Mouse (Mus musculus) embryonic facial prominence, embryonic 13.5 days (tissue): ENCODE measurements around the gene Lmf1. TPM values are rescaled to one million over a fixed set of nuclear protein-coding genes. Genes with fewer than 3 reads are reported as not detected.
A peak's percentile ranks its signal among the peaks of the same experiment; 100 is the strongest.

ENCODE experiments used
- ATAC-seq: fragments of 200-750 bp; cut with Nextera tagmentation; 2 replicates; pipeline ENCODE4 v1.8.0; 2017; ENCODE audit warnings: low read depth; ENCODE audit not compliant: insufficient number of reproducible peaks, insufficient read depth, low FRiP score, low TSS enrichment
- H3K27ac ChIP-seq: fragments of 300-500 bp; sonication (generic); 2 replicates; pipeline ENCODE4 v1.5.1; 2015; ENCODE audit warnings: moderate library complexity, mild to moderate bottlenecking, inconsistent platforms
- H3K27me3 ChIP-seq: fragments of 300-500 bp; sonication (generic); 2 replicates; pipeline ENCODE4 v1.6.1; 2015; ENCODE audit warnings: mild to moderate bottlenecking, inconsistent platforms
- H3K36me3 ChIP-seq: fragments of 300-500 bp; sonication (generic); 2 replicates; pipeline ENCODE4 v1.6.1; 2015; ENCODE audit warnings: mild to moderate bottlenecking, inconsistent platforms
- H3K4me1 ChIP-seq: fragments of 300-500 bp; sonication (generic); 2 replicates; pipeline ENCODE4 v1.6.1; 2015; ENCODE audit warnings: inconsistent platforms
- H3K4me2 ChIP-seq: fragments of 300-500 bp; sonication (generic); 2 replicates; pipeline ENCODE4 v1.6.1; 2015; ENCODE audit warnings: moderate library complexity, mild to moderate bottlenecking, inconsistent platforms
- H3K4me3 ChIP-seq: fragments of 300-500 bp; sonication (generic); 2 replicates; pipeline ENCODE4 v1.5.1; 2015; ENCODE audit warnings: mild to moderate bottlenecking, inconsistent platforms
- H3K9ac ChIP-seq: fragments of 300-500 bp; sonication (generic); 2 replicates; pipeline ENCODE4 v1.6.1; 2015; ENCODE audit warnings: mild to moderate bottlenecking, inconsistent platforms
- H3K9me3 ChIP-seq: fragments of 300-500 bp; sonication (generic); 2 replicates; pipeline ENCODE4 v1.6.1; 2016; ENCODE audit warnings: inconsistent platforms
- WGBS: fragments of 180-500 bp; shearing (Covaris S2); methylation state at CpG from one replicate; pipeline ENCODE4 v1.1.7; 2015; ENCODE audit warnings: mixed read lengths; 5-methylcytosine and 5-hydroxymethylcytosine counted together
- polyA plus RNA-seq: library from polyadenylated mRNA; unstranded; fragments of >200 nt; fragmentation: Nextera tagmentation; extraction: Ambion mirVana; gene quantifications from 2 replicates; pipeline ENCODE4 v1.2.1, GENCODE M21; 2015

Lmf1 gene
- polyA plus RNA-seq, 1 experiment from 2014 or later = 33.8 TPM

DNA sequence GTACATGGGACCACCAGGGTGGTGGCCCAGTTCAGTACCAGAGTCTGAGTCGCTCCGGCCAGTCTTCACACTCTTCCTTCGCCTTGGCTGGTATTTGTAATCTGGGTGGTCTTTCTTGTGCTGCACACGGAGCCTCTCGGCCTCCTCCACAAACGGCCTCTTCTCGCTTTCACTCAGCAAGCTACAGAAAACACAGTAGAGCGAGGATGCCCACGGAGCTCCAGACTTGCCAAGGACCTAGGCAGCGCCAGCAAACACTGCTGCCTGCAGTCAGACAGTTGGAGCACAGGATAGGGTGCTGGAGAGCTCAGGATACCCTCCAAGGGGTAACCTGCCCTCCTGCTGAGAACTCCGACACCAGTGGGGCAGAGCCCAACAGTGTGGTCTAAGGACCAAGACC lies 10.0 kb upstream of the Lmf1 start:
- 62% methylated on average over 11 of the region's 11 CpGs for WGBS
- Histone ChIP-seq H3K27me3 (peaks cover 25% of the 10 kb centered on the region), H3K36me3 (0 out of 2 replicates have a peak, but pooled peaks cover 6% of the 10 kb centered on the region), H3K4me2 (peak overlapping the region; percentile 99), H3K9me3 (no peaks in the 10 kb centered on the region), H3K9ac (peak overlapping the region; percentile 73), H3K4me3 (peak overlapping the region; percentile 59), H3K4me1 (peaks cover 58% of the 10 kb centered on the region), H3K27ac (0 out of 2 replicates have a peak overlapping the region, but pooled peaks have one; percentile 7)
- ATAC-seq = no peak

DNA sequence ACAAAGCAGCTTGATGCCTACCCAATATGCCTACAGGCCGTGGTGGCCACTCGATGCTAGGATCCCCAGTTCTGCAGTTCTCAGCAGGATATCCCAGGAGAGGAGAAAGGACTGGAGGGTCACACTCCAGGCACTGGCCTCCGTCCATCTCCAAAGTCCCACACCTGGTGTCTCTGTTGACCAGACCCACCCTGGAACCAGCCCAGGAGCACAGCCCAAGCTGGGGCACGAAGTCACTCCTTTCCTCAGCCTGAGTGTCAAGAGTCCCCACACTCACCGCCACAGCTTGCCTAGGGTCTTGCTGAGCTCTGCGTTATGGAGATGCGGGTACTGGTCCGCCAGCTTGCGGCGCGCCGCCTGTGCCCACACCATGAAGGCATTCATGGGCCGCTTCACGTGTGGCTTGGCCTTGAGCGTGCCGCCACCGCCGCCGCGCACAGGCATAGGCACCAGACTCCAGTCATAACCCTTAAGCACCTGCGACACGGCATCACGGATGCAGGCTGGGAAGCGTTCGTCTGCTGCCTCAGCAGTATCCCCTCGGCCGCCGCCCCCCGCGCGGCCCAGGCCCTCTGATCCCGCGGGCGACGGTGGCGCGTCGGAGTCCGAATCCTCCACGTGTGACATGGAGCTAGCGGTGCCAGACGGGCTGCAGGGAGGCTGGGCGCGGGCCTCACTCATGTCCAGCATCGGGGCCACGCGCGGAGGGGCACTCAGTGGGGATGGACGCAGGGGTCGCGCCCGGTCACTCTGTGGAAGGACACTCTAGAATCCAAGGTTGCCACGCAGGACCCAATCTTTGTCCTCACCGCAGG lies 8.8 kb upstream of the Lmf1 start:
- Histone ChIP-seq H3K9me3 (no peaks in the 10 kb centered on the region), H3K9ac (peak overlapping the region; percentile 73), H3K4me1 (peaks cover 58% of the 10 kb centered on the region), H3K36me3 (0 out of 2 replicates have a peak, but pooled peaks cover 6% of the 10 kb centered on the region), H3K27ac (no peak overlapping the region), H3K27me3 (peaks cover 25% of the 10 kb centered on the region), H3K4me2 (peak overlapping the region; percentile 99), H3K4me3 (peak overlapping the region; percentile 59)
- under 1% methylated on average over 53 of the region's 54 CpGs for WGBS
- no peak for ATAC-seq

DNA sequence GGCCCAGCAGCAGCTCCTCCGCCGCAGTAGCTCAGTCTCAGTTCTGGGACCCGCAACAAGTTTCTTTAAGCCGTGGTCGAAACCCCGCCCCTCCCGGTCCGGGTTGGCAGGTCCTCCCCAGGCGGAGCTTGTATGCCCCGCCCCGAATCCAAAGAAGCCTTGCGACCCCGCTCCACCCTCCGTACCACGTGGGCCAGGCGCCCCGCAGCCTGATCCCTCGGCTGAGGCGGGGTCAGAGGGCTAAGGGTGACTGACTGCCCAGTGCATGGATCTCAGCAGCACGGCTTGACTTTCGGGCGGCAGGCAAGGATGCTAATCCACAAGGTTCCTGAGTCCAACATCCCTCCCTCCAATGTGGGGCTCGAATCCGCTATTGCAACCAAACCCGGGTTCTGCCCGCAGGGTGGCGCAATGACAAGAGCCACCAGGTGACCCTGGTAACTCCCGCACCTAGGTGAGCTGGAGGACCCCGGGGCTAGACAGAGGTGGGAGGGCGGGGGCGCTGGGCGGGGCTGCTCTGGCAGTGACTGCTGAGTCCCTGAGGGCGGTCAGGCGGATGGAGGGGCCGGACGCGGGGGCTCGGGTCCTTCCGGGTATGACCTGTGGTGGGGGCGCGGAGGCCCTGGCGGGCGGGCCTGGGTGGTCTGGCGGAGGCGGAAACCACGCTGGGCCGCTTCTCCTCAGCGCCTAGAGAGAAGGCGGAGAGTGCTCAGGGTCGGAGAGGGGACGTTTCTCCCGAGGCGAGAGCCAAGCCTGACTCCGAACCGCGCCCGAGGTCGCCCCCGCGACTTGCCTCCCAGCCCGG lies 8.0 kb upstream of the Lmf1 start, which contains the start of gene Sox8:
Sox8 (minus strand) TSS at position 39 of the 805 bp plus-strand sequence.
- 0 out of 2 replicates have a peak within 1 kb of the TSS, but pooled peaks have one; percentile 16 for H3K27ac ChIP-seq
- peaks cover 53% of the 10 kb centered on the region for H3K4me1 ChIP-seq
- peak within 1 kb of the TSS; percentile 59 for H3K4me3 ChIP-seq
- peak within 1 kb of the TSS; percentile 73 for H3K9ac ChIP-seq
- WGBS = under 1% methylated on average over 61 of the region's 61 CpGs
- no peaks in the 10 kb centered on the region for H3K9me3 ChIP-seq
- H3K27me3 ChIP-seq = peaks cover 25% of the 10 kb centered on the region
- H3K36me3 ChIP-seq = 0 out of 2 replicates have a peak, but pooled peaks cover 6% of the 10 kb centered on the region
- peak within 1 kb of the TSS; percentile 99 for H3K4me2 ChIP-seq
- peak; percentile 73; the same call in 1 of the 2 replicates for ATAC-seq

DNA sequence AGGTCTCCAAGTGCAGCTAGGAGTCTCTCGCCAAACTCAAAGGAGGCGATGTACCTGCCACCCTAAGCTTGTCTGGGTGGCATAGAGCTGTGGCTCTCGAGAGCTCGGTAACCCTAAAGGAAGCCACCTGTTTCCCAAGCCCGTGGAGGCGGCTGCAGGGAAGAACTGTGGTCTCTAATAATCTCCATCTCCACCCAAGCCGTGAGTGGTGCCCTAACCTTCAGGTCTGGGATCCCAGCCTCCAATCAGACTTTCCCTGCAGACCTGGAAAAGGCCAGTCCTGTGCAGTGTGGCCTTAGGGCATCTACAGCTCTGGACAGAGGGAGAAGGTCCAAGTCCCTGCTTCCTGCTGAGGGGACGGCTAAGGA lies 7.4 kb upstream of the Lmf1 start:
- H3K27ac ChIP-seq = no peak overlapping the region

DNA sequence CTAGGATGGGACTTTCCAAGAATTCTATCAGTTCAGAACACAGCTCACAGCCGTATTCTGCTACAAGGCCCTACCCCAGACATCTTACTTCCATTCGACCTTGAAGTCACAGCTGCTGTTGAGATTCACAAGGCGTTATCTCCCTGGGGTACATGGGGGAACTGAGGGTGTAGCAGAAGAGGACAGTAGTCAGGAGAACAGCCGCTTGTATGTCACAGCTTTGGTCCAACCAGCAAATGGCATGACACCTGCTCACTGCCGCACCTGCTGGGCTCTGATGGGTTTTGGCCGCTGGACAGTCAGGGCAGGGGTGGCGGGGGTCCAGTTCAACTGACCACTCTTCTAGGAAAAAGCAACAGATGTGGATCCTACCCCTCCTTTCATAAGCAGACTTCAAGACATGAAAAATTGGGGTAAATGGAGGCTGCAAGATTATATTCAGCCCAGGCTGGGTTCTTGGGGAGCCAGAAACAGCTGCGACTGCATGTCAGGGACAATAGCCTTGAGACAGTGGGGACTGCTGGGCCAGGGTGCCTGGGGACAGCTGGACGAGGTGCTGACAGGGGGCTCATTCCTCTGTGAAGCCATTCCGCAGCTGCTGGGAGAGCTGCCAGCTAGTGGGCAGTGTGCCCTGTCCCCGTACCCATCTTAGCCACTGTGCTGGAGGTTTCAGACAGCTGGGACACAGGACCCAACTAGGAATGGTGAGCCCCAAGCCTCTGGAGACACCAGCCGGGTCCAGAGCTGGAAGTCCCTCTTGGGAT lies 3.5 kb upstream of the Lmf1 start:
- no peak for ATAC-seq
- WGBS = 72% methylated on average over 12 of the region's 12 CpGs
- Histone ChIP-seq H3K9ac (0 out of 2 replicates have a peak overlapping the region, but pooled peaks have one; percentile 41), H3K4me3 (no peak overlapping the region), H3K9me3 (no peaks in the 10 kb centered on the region), H3K4me2 (no peak overlapping the region), H3K27me3 (peaks cover 8% of the 10 kb centered on the region; the same call in 1 of the 2 replicates), H3K27ac (no peak overlapping the region), H3K36me3 (no peaks in the 10 kb centered on the region), H3K4me1 (peaks cover 30% of the 10 kb centered on the region)

More for the DNA sequence above, 7.4 kb upstream of the Lmf1 start:
- Histone ChIP-seq H3K4me3 (peak overlapping the region; percentile 59), H3K4me2 (peak overlapping the region; percentile 99), H3K4me1 (peaks cover 49% of the 10 kb centered on the region), H3K36me3 (0 out of 2 replicates have a peak, but pooled peaks cover 6% of the 10 kb centered on the region), H3K9me3 (no peaks in the 10 kb centered on the region), H3K27me3 (peaks cover 25% of the 10 kb centered on the region), H3K9ac (peak overlapping the region; percentile 73)
- 4% methylated on average over 8 of the region's 8 CpGs for WGBS
- no peak for ATAC-seq

DNA sequence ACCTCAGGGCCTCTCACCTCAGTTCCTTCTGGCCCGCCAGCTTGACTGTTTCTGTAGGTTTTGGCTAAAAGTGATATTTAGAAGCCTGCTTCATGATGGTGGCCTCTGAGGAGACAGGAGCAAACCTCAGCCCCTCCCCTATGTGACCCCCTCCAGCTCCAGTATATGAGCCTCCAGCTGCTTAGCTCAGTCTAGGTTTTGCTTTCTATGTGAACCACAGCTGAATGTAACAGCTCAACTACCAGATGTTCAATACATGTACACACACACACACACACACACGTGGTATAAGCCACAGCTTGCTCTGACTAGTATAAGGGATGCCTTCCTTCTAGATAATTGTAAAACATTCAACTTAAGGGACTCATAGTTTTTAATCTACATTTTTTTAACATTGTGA lies 2.9 kb upstream of the Lmf1 start:
- WGBS = 65% methylated on average over 2 of the region's 2 CpGs
- H3K9me3 ChIP-seq = no peaks in the 10 kb centered on the region
- peaks cover 6% of the 10 kb centered on the region; the same call in 1 of the 2 replicates for H3K27me3 ChIP-seq
- H3K4me2 ChIP-seq = no peak overlapping the region
- H3K4me1 ChIP-seq = peaks cover 28% of the 10 kb centered on the region
- no peak overlapping the region for H3K27ac ChIP-seq
- ATAC-seq = no peak
- no peak overlapping the region for H3K4me3 ChIP-seq
- no peaks in the 10 kb centered on the region for H3K36me3 ChIP-seq
- H3K9ac ChIP-seq = no peak overlapping the region

DNA sequence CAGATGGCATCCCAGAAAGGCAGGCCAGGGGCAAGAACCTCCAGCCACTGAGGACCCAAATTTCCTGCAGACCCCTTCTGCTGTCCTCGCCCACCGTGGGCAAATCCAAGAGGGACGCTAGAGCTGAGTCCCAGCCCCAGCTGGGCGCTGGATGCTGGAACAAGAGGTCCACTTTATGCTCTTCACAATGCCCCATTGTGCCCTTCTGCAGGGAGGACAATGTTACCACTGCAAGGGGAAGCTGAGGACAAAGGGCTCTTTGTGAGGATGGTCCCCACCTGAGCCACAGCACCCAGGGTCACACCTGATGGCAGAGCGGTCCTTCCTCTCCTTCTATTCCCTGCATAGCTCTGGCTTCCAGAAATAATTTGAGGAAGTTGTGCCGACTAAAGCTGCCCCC lies 1.6 kb upstream of the Lmf1 start:
- Histone ChIP-seq H3K9me3 (no peaks in the 10 kb centered on the region), H3K4me3 (no peak overlapping the region), H3K4me2 (no peak overlapping the region), H3K9ac (no peak overlapping the region), H3K4me1 (peaks cover 19% of the 10 kb centered on the region), H3K27me3 (peaks cover 5% of the 10 kb centered on the region; the same call in 1 of the 2 replicates), H3K27ac (no peak overlapping the region), H3K36me3 (no peaks in the 10 kb centered on the region)
- ATAC-seq = no peak
- WGBS = 28% methylated on average over 6 of the region's 6 CpGs

DNA sequence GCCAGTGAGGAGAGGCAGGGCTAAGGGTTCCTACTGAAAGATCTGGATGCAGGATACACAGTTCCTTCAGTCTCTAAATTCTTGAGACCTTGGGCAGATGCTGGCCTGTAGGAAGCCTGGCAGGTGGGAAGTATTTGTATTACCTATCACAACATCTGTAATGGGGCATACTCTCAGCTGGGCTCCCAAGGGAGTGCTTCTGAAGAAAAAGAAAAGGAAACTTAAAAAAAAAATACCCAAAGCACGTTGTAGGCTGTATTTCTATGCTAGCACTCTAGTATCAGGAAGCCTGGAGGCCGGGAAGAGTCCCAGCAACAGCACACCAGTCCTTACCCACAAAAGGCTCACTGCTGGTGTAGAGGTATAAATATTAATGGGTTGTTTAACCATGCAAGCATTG lies 1.2 kb upstream of the Lmf1 start:
- no peak for ATAC-seq
- no peaks in the 10 kb centered on the region for H3K36me3 ChIP-seq
- H3K9me3 ChIP-seq = no peaks in the 10 kb centered on the region
- H3K27ac ChIP-seq = no peak overlapping the region
- H3K4me1 ChIP-seq = peaks cover 17% of the 10 kb centered on the region
- peaks cover 5% of the 10 kb centered on the region; the same call in 1 of the 2 replicates for H3K27me3 ChIP-seq
- WGBS = 34% methylated on average over 2 of the region's 2 CpGs
- H3K4me2 ChIP-seq = no peak overlapping the region
- no peak overlapping the region for H3K9ac ChIP-seq
- no peak overlapping the region for H3K4me3 ChIP-seq

DNA sequence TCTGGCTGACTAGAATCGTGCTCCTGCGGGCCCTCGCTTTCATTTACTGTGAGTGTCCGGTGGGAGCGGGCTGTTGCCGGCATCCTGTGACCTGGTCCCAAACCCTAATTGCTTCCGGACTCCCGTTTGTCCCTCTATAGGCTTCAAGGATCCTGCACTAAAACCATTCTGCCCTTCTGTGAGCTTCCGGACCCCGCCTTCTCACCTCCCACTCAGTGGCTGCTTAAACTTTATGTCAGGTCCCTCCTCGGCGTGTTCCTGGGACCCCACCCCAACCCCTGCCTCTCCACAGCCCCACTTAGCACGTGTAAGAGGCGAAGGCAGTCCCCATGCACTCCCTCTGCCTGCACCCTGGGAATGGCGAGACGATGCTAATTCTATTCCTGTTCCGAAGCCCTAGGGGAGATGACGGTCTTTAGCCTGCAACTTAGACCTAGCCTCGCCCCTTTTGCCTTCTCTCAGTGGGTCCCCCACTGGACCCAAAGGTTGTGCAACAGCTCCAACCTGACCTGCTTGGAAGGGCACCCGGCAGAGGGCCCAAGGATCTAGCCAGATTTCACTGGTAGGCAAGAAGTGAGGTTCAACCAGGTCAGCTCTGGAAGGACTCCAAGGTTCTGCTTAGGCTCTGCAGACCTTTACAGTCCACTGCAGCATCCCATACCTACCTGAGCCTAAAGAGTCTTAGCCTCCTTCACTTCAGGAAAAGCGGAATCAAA lies 605 bp downstream of the Lmf1 start:
- no peak for ATAC-seq
- H3K9me3 ChIP-seq = no peaks in the 10 kb centered on the region
- H3K4me2 ChIP-seq = peak overlapping the region; percentile 91
- peak overlapping the region; percentile 68; the same call in 1 of the 2 replicates for H3K27ac ChIP-seq
- peaks cover 23% of the 10 kb centered on the region for H3K4me1 ChIP-seq
- peaks cover 5% of the 10 kb centered on the region; the same call in 1 of the 2 replicates for H3K27me3 ChIP-seq
- peak overlapping the region; percentile 84 for H3K9ac ChIP-seq
- peak overlapping the region; percentile 79 for H3K4me3 ChIP-seq
- WGBS = 6% methylated on average over 21 of the region's 21 CpGs
- H3K36me3 ChIP-seq = peaks cover 1% of the 10 kb centered on the region; the same call in 1 of the 2 replicates

DNA sequence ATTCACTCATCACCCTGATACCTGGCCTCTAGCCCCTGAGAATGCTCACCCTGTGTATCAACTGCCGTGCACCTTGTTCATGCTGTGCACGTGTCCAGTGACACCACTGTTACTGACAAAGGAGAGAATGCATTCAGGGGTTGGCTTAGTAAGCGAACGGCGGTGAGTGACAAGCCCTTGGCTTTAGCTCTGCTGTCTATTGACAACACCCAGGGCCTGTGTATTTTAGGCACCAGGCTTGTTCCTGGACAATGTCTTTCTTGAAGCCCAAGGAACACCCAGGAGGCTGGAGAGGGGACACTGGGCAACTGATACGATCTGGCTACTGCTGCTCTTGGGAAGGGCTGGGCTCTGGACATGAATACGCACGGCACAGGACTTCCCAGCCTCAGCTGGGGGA lies 3.2 kb downstream of the Lmf1 start:
- ATAC-seq = no peak
- Histone ChIP-seq H3K9ac (0 out of 2 replicates have a peak overlapping the region, but pooled peaks have one; percentile 41), H3K27ac (no peak overlapping the region), H3K36me3 (peaks cover 22% of the 10 kb centered on the region), H3K4me3 (no peak overlapping the region), H3K4me1 (peaks cover 23% of the 10 kb centered on the region), H3K9me3 (no peaks in the 10 kb centered on the region), H3K27me3 (peaks cover 4% of the 10 kb centered on the region; the same call in 1 of the 2 replicates), H3K4me2 (no peak overlapping the region)
- WGBS = 82% methylated on average over 8 of the region's 8 CpGs
